12 mouse cellular contexts compared by ENCODE assay signal in the genomic region with DNA sequence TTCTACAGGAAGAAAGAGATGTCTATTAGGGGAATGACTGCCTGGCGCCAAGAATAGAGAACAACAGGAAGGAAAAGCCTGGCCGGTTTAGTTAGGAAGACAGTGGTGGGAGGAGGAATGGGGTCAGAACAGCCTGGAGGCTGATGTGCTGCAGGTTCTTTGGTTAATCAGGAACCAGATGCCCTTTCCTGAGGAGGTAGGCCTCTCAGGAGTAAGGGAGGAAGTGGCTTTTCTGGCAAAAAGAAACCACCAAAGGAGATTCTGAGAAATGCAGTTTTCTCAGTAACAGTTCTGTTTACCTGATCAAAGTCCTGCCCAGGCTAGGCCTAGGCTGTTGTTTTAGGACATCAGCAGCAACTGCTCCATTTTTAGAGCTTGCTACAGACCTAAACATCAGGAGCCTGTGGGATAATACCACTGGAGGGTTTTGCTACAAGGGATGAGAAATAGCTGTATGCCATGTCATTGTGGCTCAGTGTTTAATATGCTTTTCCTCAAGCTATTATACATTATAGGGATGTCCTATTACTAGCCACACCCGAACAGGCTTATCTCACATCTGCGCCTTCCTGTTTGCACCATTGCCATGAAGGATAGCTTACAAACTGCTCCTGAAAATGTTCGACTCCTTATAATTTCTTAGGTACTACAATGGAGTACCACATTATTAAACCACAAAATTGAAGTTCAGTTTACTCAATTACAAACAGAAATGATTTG. TPM values are rescaled to one million over a fixed set of nuclear protein-coding genes. Genes with fewer than 3 reads are reported as not detected.
DNase-seq lines count a peak whose midpoint lies in the region; ATAC-seq and TF ChIP-seq lines count a peak whose summit lies in the region.
"Had no signal": no experiment of that assay in that cellular context is flagged by ENCODE, and none has a peak within 500 bp of the region (broad histone marks: within the 10 kb centered on the region; RNA-seq: fewer than 3 reads in every experiment).

No protein-coding gene starts in this region.

- H3K4me2 ChIP-seq in lung, embryonic 15.5 days: no peak overlapping the region
- no peak overlapping the region for H3K4me2 ChIP-seq in embryonic facial prominence, embryonic 14.5 days (ENCODE audit: low read depth, low read length)
- H3K4me2 ChIP-seq in limb, embryonic 11.5 days (ENCODE audit: low read depth, severe bottlenecking): no peak overlapping the region
- no peak overlapping the region for H3K4me2 ChIP-seq in stomach, embryonic 14.5 days (replicated peaks; ENCODE audit: low read depth, low read length)
- no peak overlapping the region for H3K4me2 ChIP-seq in midbrain, postnatal 0 days (ENCODE audit: low read depth, low read length, poor library complexity, severe bottlenecking)
- no peak overlapping the region for H3K4me2 ChIP-seq in hindbrain, postnatal 0 days (ENCODE audit: low read depth, low read length)
- no peak overlapping the region for H3K4me2 ChIP-seq in forebrain, embryonic 11.5 days (ENCODE audit: low read depth, low read length, severe bottlenecking)
- H3K4me2 ChIP-seq: hindbrain, embryonic 15.5 days had no signal

- no peak for TF ChIP-seq CTCF in midbrain, postnatal 0 days (IDR thresholded peaks at IDR 0.05)
- TF ChIP-seq CTCF in hindbrain, postnatal 0 days (IDR thresholded peaks at IDR 0.05; ENCODE audit: low read depth): no peak

- H3K4me1 ChIP-seq in lung, embryonic 15.5 days: peaks cover 8% of the 10 kb centered on the region; the same call in 1 of the 2 replicates
- H3K4me1 ChIP-seq in embryonic facial prominence, embryonic 14.5 days (ENCODE audit: control insufficient read depth, insufficient read depth, low read length): no peaks in the 10 kb centered on the region
- H3K4me1 ChIP-seq in limb, embryonic 11.5 days (ENCODE audit: control insufficient read depth, insufficient read depth, low read length): 0 out of 2 replicates have a peak, but pooled peaks cover 5% of the 10 kb centered on the region
- H3K4me1 ChIP-seq in stomach, embryonic 14.5 days (ENCODE audit: control insufficient read depth, insufficient read depth, low read length): no peaks in the 10 kb centered on the region
- H3K4me1 ChIP-seq in midbrain, postnatal 0 days (ENCODE audit: insufficient read depth, low read length): no peaks in the 10 kb centered on the region
- H3K4me1 ChIP-seq in hindbrain, postnatal 0 days (ENCODE audit: insufficient read depth, low read length): no peaks in the 10 kb centered on the region
- H3K4me1 ChIP-seq in forebrain, embryonic 11.5 days (replicated peaks; ENCODE audit: control insufficient read depth, insufficient read depth, low read length): no peaks in the 10 kb centered on the region
- H3K4me1 ChIP-seq: hindbrain, embryonic 15.5 days had no signal

- no peak for DNase-seq in lung, postnatal 14 days
- DNase-seq in embryonic facial prominence, embryonic 14.5 days (ENCODE audit: low spot score): peak; percentile 27
- no peak for DNase-seq in limb, embryonic 11.5 days (ENCODE audit: low spot score)
- DNase-seq in midbrain, postnatal 0 days (ENCODE audit: low spot score): no peak
- DNase-seq in hindbrain, postnatal 0 days (ENCODE audit: low spot score): no peak
- DNase-seq in forebrain, embryonic 11.5 days (ENCODE audit: low spot score): no peak
- DNase-seq: thymus, adult 18-20 months had no signal

- no peak overlapping the region for H3K9ac ChIP-seq in lung, embryonic 15.5 days
- H3K9ac ChIP-seq in embryonic facial prominence, embryonic 14.5 days (ENCODE audit: low read depth, low read length): no peak overlapping the region
- H3K9ac ChIP-seq in limb, embryonic 11.5 days (ENCODE audit: low read length): no peak overlapping the region
- H3K9ac ChIP-seq in stomach, embryonic 14.5 days (replicated peaks; ENCODE audit: low read depth, low read length): no peak overlapping the region
- no peak overlapping the region for H3K9ac ChIP-seq in midbrain, postnatal 0 days (replicated peaks; ENCODE audit: low read length, poor library complexity, severe bottlenecking)
- H3K9ac ChIP-seq in hindbrain, postnatal 0 days (replicated peaks; ENCODE audit: low read length): no peak overlapping the region
- H3K9ac ChIP-seq in forebrain, embryonic 11.5 days (ENCODE audit: low read length): no peak overlapping the region
- H3K9ac ChIP-seq: hindbrain, embryonic 15.5 days had no signal

- H3K9me3 ChIP-seq in lung, embryonic 15.5 days: no peaks in the 10 kb centered on the region
- H3K9me3 ChIP-seq in embryonic facial prominence, embryonic 14.5 days (ENCODE audit: control insufficient read depth, low read length): no peaks in the 10 kb centered on the region
- H3K9me3 ChIP-seq in limb, embryonic 11.5 days (ENCODE audit: control insufficient read depth, low read length): no peaks in the 10 kb centered on the region
- no peaks in the 10 kb centered on the region for H3K9me3 ChIP-seq in stomach, embryonic 14.5 days (ENCODE audit: control insufficient read depth, low read depth, low read length)
- H3K9me3 ChIP-seq in midbrain, postnatal 0 days (ENCODE audit: low read length): no peaks in the 10 kb centered on the region
- H3K9me3 ChIP-seq in hindbrain, postnatal 0 days (ENCODE audit: low read length): no peaks in the 10 kb centered on the region
- no peaks in the 10 kb centered on the region for H3K9me3 ChIP-seq in forebrain, embryonic 11.5 days (ENCODE audit: control insufficient read depth, low read length)
- H3K9me3 ChIP-seq: hindbrain, embryonic 15.5 days had no signal

- no peak for ATAC-seq in lung, embryonic 15.5 days (ENCODE audit: borderline replicate concordance, extremely low read depth, low FRiP score, low TSS enrichment)
- ATAC-seq in embryonic facial prominence, embryonic 14.5 days (ENCODE audit: low read depth): no peak
- no peak for ATAC-seq in limb, embryonic 11.5 days (ENCODE audit: insufficient number of reproducible peaks, low FRiP score, low TSS enrichment, low read depth)
- no peak for ATAC-seq in stomach, embryonic 14.5 days (ENCODE audit: insufficient number of reproducible peaks, insufficient read depth, low FRiP score, low read depth)
- no peak for ATAC-seq in midbrain, postnatal 0 days (ENCODE audit: low FRiP score)
- no peak for ATAC-seq in hindbrain, postnatal 0 days
- ATAC-seq in forebrain, embryonic 11.5 days (replicated peaks; ENCODE audit: low FRiP score): no peak
- ATAC-seq: Patski had no signal

- no peaks in the 10 kb centered on the region for H3K27me3 ChIP-seq in lung, embryonic 15.5 days
- no peaks in the 10 kb centered on the region for H3K27me3 ChIP-seq in embryonic facial prominence, embryonic 14.5 days (replicated peaks; ENCODE audit: control insufficient read depth, insufficient read depth, low read length)
- H3K27me3 ChIP-seq in limb, embryonic 11.5 days (ENCODE audit: control insufficient read depth, insufficient read depth, low read length): no peaks in the 10 kb centered on the region
- H3K27me3 ChIP-seq in stomach, embryonic 14.5 days (ENCODE audit: control insufficient read depth, insufficient read depth, low read length): no peaks in the 10 kb centered on the region
- H3K27me3 ChIP-seq in midbrain, postnatal 0 days (ENCODE audit: insufficient read depth, low read length): no peaks in the 10 kb centered on the region
- no peaks in the 10 kb centered on the region for H3K27me3 ChIP-seq in hindbrain, postnatal 0 days (ENCODE audit: insufficient read depth, low read length)
- no peaks in the 10 kb centered on the region for H3K27me3 ChIP-seq in forebrain, embryonic 11.5 days (ENCODE audit: control insufficient read depth, insufficient read depth, low read length)
- H3K27me3 ChIP-seq: hindbrain, embryonic 15.5 days; Patski had no signal

- H3K4me3 ChIP-seq in lung, embryonic 15.5 days: no peak overlapping the region
- no peak overlapping the region for H3K4me3 ChIP-seq in embryonic facial prominence, embryonic 14.5 days (ENCODE audit: low read depth, low read length)
- no peak overlapping the region for H3K4me3 ChIP-seq in limb, embryonic 11.5 days (ENCODE audit: low read depth, low read length)
- H3K4me3 ChIP-seq in stomach, embryonic 14.5 days (ENCODE audit: low read depth, low read length): no peak overlapping the region
- no peak overlapping the region for H3K4me3 ChIP-seq in midbrain, postnatal 0 days (ENCODE audit: low read depth, low read length)
- H3K4me3 ChIP-seq in hindbrain, postnatal 0 days (ENCODE audit: low read length): no peak overlapping the region
- H3K4me3 ChIP-seq in forebrain, embryonic 11.5 days (ENCODE audit: low read depth, low read length): no peak overlapping the region
- H3K4me3 ChIP-seq: hindbrain, embryonic 15.5 days had no signal

- peak overlapping the region; percentile 82 for H3K27ac ChIP-seq in lung, embryonic 15.5 days
- H3K27ac ChIP-seq in embryonic facial prominence, embryonic 14.5 days (replicated peaks; ENCODE audit: low read depth, low read length): peak overlapping the region; percentile 33; the same call in 1 of the 2 replicates
- peak overlapping the region; percentile 64; the same call in 1 of the 2 replicates for H3K27ac ChIP-seq in limb, embryonic 11.5 days (replicated peaks; ENCODE audit: low read depth, low read length)
- H3K27ac ChIP-seq in stomach, embryonic 14.5 days (ENCODE audit: low read length): peak overlapping the region; percentile 41; the same call in 1 of the 2 replicates
- H3K27ac ChIP-seq in midbrain, postnatal 0 days (ENCODE audit: low read depth, low read length): no peak overlapping the region
- no peak overlapping the region for H3K27ac ChIP-seq in hindbrain, postnatal 0 days
- H3K27ac ChIP-seq in forebrain, embryonic 11.5 days (ENCODE audit: low read depth, low read length): no peak overlapping the region
- H3K27ac ChIP-seq: hindbrain, embryonic 15.5 days; macrophage had no signal

- H3K36me3 ChIP-seq in lung, embryonic 15.5 days: no peaks in the 10 kb centered on the region
- no peaks in the 10 kb centered on the region for H3K36me3 ChIP-seq in embryonic facial prominence, embryonic 14.5 days (ENCODE audit: control insufficient read depth, insufficient read depth, low read length)
- H3K36me3 ChIP-seq in limb, embryonic 11.5 days (ENCODE audit: control insufficient read depth, insufficient read depth, low read length): no peaks in the 10 kb centered on the region
- no peaks in the 10 kb centered on the region for H3K36me3 ChIP-seq in stomach, embryonic 14.5 days (ENCODE audit: control insufficient read depth, insufficient read depth, low read length)
- H3K36me3 ChIP-seq in midbrain, postnatal 0 days (ENCODE audit: insufficient read depth, low read length): no peaks in the 10 kb centered on the region
- H3K36me3 ChIP-seq in hindbrain, postnatal 0 days (ENCODE audit: insufficient read depth, low read length): no peaks in the 10 kb centered on the region
- no peaks in the 10 kb centered on the region for H3K36me3 ChIP-seq in forebrain, embryonic 11.5 days (ENCODE audit: control insufficient read depth, insufficient read depth, low read length)
- H3K36me3 ChIP-seq: hindbrain, embryonic 15.5 days had no signal

- 65% methylated on average over 5 of the region's 5 CpGs for WGBS in lung, embryonic 15.5 days
- WGBS in embryonic facial prominence, embryonic 14.5 days: 67% methylated on average over 5 of the region's 5 CpGs
- 73% methylated on average over 5 of the region's 5 CpGs for WGBS in limb, embryonic 11.5 days
- 61% methylated on average over 5 of the region's 5 CpGs for WGBS in stomach, embryonic 14.5 days
- WGBS in midbrain, postnatal 0 days: 89% methylated on average over 5 of the region's 5 CpGs
- WGBS in hindbrain, postnatal 0 days: 86% methylated on average over 5 of the region's 5 CpGs
- WGBS in forebrain, embryonic 11.5 days: 82% methylated on average over 5 of the region's 5 CpGs

RNA-seq across cellular contexts. Expression of a gene that starts 11.8 kb away (rescaled TPM):
- 160 and 177 TPM in 2 replicates for polyA plus RNA-seq in lung, embryonic 15.5 days (2015; fragmentation: Nextera tagmentation; extraction: Ambion mirVana)
- polyA plus RNA-seq in embryonic facial prominence, embryonic 14.5 days (2014; fragmentation: Nextera tagmentation; extraction: Ambion mirVana): 74.5 and 84.0 TPM in 2 replicates
- polyA plus RNA-seq in limb, embryonic 11.5 days (2014; fragmentation: Nextera tagmentation; extraction: Ambion mirVana): 133 and 134 TPM in 2 replicates
- 99.6 and 119 TPM in 2 replicates for polyA plus RNA-seq in stomach, embryonic 14.5 days (2014; fragmentation: Nextera tagmentation; extraction: Ambion mirVana)
- total RNA-seq in midbrain, postnatal 0 days (2014; rRNA removed): 900 and 1,141 TPM in 2 replicates
- polyA plus RNA-seq in midbrain, postnatal 0 days (2015; fragmentation: Nextera tagmentation; extraction: Ambion mirVana): 18.0 and 18.8 TPM in 2 replicates
- 1,614 and 2,187 TPM in 2 replicates for total RNA-seq in hindbrain, postnatal 0 days (2014; rRNA removed)
- polyA plus RNA-seq in hindbrain, postnatal 0 days (2015; fragmentation: Nextera tagmentation; extraction: Ambion mirVana): 36.9 and 39.6 TPM in 2 replicates
- 132 and 133 TPM in 2 replicates for polyA plus RNA-seq in forebrain, embryonic 11.5 days (2014; fragmentation: Nextera tagmentation; extraction: Ambion mirVana)

RNA-seq across cellular contexts. Expression of a gene that starts 17.6 kb away (rescaled TPM):
- polyA plus RNA-seq in lung, embryonic 15.5 days (2015; fragmentation: Nextera tagmentation; extraction: Ambion mirVana): 9.4 and 10.2 TPM in 2 replicates
- polyA plus RNA-seq in embryonic facial prominence, embryonic 14.5 days (2014; fragmentation: Nextera tagmentation; extraction: Ambion mirVana): 5.2 and 7.2 TPM in 2 replicates
- polyA plus RNA-seq in limb, embryonic 11.5 days (2014; fragmentation: Nextera tagmentation; extraction: Ambion mirVana): 12.6 and 13.2 TPM in 2 replicates
- polyA plus RNA-seq in stomach, embryonic 14.5 days (2014; fragmentation: Nextera tagmentation; extraction: Ambion mirVana): 11.2 and 16.2 TPM in 2 replicates
- 49.8 and 92.5 TPM in 2 replicates for total RNA-seq in midbrain, postnatal 0 days (2014; rRNA removed)
- polyA plus RNA-seq in midbrain, postnatal 0 days (2015; fragmentation: Nextera tagmentation; extraction: Ambion mirVana): 0.42 and 0.55 TPM in 2 replicates
- total RNA-seq in hindbrain, postnatal 0 days (2014; rRNA removed): 173 and 207 TPM in 2 replicates
- 0.96 and 1.4 TPM in 2 replicates for polyA plus RNA-seq in hindbrain, postnatal 0 days (2015; fragmentation: Nextera tagmentation; extraction: Ambion mirVana)
- polyA plus RNA-seq in forebrain, embryonic 11.5 days (2014; fragmentation: Nextera tagmentation; extraction: Ambion mirVana): 11.9 and 13.9 TPM in 2 replicates

RNA-seq across cellular contexts. Expression of a gene that starts 19.0 kb away (rescaled TPM):
- 3.1 and 4.6 TPM in 2 replicates for polyA plus RNA-seq in lung, embryonic 15.5 days (2015; fragmentation: Nextera tagmentation; extraction: Ambion mirVana)
- 1.6 and 2.8 TPM in 2 replicates for polyA plus RNA-seq in embryonic facial prominence, embryonic 14.5 days (2014; fragmentation: Nextera tagmentation; extraction: Ambion mirVana)
- polyA plus RNA-seq in limb, embryonic 11.5 days (2014; fragmentation: Nextera tagmentation; extraction: Ambion mirVana): 2.2 and 3.1 TPM in 2 replicates
- 4.1 and 6.2 TPM in 2 replicates for polyA plus RNA-seq in stomach, embryonic 14.5 days (2014; fragmentation: Nextera tagmentation; extraction: Ambion mirVana)
- total RNA-seq in midbrain, postnatal 0 days (2014; rRNA removed): 162 and 232 TPM in 2 replicates
- polyA plus RNA-seq in midbrain, postnatal 0 days (2015; fragmentation: Nextera tagmentation; extraction: Ambion mirVana): not detected in 2 replicates
- total RNA-seq in hindbrain, postnatal 0 days (2014; rRNA removed): 636 and 885 TPM in 2 replicates
- 0.69 TPM in 1 of 2 replicates, not detected in the other for polyA plus RNA-seq in hindbrain, postnatal 0 days (2015; fragmentation: Nextera tagmentation; extraction: Ambion mirVana)
- polyA plus RNA-seq in forebrain, embryonic 11.5 days (2014; fragmentation: Nextera tagmentation; extraction: Ambion mirVana): 2.5 and 3.0 TPM in 2 replicates
- polyA plus RNA-seq: hindbrain, embryonic 15.5 days; macrophage had no signal

RNA-seq across cellular contexts. Expression of a gene that starts 19.2 kb away (rescaled TPM):
- polyA plus RNA-seq in lung, embryonic 15.5 days (2015; fragmentation: Nextera tagmentation; extraction: Ambion mirVana): 10.1 and 10.2 TPM in 2 replicates
- 3.6 and 4.1 TPM in 2 replicates for polyA plus RNA-seq in embryonic facial prominence, embryonic 14.5 days (2014; fragmentation: Nextera tagmentation; extraction: Ambion mirVana)
- polyA plus RNA-seq in limb, embryonic 11.5 days (2014; fragmentation: Nextera tagmentation; extraction: Ambion mirVana): 4.5 and 5.4 TPM in 2 replicates
- 7.1 and 7.3 TPM in 2 replicates for polyA plus RNA-seq in stomach, embryonic 14.5 days (2014; fragmentation: Nextera tagmentation; extraction: Ambion mirVana)
- total RNA-seq in midbrain, postnatal 0 days (2014; rRNA removed): 194 and 327 TPM in 2 replicates
- polyA plus RNA-seq in midbrain, postnatal 0 days (2015; fragmentation: Nextera tagmentation; extraction: Ambion mirVana): 0.43 TPM in 1 of 2 replicates, not detected in the other
- 695 and 1,354 TPM in 2 replicates for total RNA-seq in hindbrain, postnatal 0 days (2014; rRNA removed)
- 1.3 and 2.4 TPM in 2 replicates for polyA plus RNA-seq in hindbrain, postnatal 0 days (2015; fragmentation: Nextera tagmentation; extraction: Ambion mirVana)
- 4.5 and 5.9 TPM in 2 replicates for polyA plus RNA-seq in forebrain, embryonic 11.5 days (2014; fragmentation: Nextera tagmentation; extraction: Ambion mirVana)
- polyA plus RNA-seq: macrophage had no signal

RNA-seq across cellular contexts. Expression of a gene that starts 22.0 kb away (rescaled TPM):
- 14.5 and 17.7 TPM in 2 replicates for polyA plus RNA-seq in lung, embryonic 15.5 days (2015; fragmentation: Nextera tagmentation; extraction: Ambion mirVana)
- 5.1 and 5.3 TPM in 2 replicates for polyA plus RNA-seq in embryonic facial prominence, embryonic 14.5 days (2014; fragmentation: Nextera tagmentation; extraction: Ambion mirVana)
- 8.2 and 10.0 TPM in 2 replicates for polyA plus RNA-seq in limb, embryonic 11.5 days (2014; fragmentation: Nextera tagmentation; extraction: Ambion mirVana)
- 11.0 and 12.6 TPM in 2 replicates for polyA plus RNA-seq in stomach, embryonic 14.5 days (2014; fragmentation: Nextera tagmentation; extraction: Ambion mirVana)
- total RNA-seq in midbrain, postnatal 0 days (2014; rRNA removed): 248 and 572 TPM in 2 replicates
- polyA plus RNA-seq in midbrain, postnatal 0 days (2015; fragmentation: Nextera tagmentation; extraction: Ambion mirVana): 2.8 and 4.5 TPM in 2 replicates
- total RNA-seq in hindbrain, postnatal 0 days (2014; rRNA removed): 1,151 and 1,635 TPM in 2 replicates
- polyA plus RNA-seq in hindbrain, postnatal 0 days (2015; fragmentation: Nextera tagmentation; extraction: Ambion mirVana): 2.6 and 5.2 TPM in 2 replicates
- polyA plus RNA-seq in forebrain, embryonic 11.5 days (2014; fragmentation: Nextera tagmentation; extraction: Ambion mirVana): 7.4 and 10.0 TPM in 2 replicates

Comparison
In these comparisons a context has a peak if more than half of its experiments do, and no peak if none do; other contexts are left out.
1. H3K27ac ChIP-seq: peak in lung, embryonic 15.5 days (single experiment), embryonic facial prominence, embryonic 14.5 days (single experiment), limb, embryonic 11.5 days (single experiment) and stomach, embryonic 14.5 days (single experiment); none in midbrain, postnatal 0 days (single experiment), hindbrain, postnatal 0 days (single experiment) and forebrain, embryonic 11.5 days (single experiment).